Comparison of ENCODE assay signal across 16 mouse cellular contexts in the genomic region with DNA sequence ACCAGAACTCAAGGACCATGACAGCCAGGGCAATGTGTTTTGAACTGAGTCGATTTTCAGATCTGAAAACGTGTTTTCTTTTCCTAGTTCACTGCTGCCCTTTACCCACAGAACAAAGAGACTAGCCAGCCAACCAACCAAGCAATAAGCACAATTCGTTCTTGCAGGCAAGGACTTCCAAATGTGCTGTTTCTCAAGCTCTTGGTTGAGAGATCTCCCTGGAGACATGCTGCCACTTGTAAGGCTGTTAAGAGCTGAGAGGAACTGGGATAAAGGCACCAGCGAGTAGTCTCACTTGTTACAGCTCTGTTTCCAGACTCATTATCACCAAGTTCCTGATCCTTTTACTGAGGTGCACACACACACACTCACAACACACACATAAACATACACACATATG. TPM values are rescaled to one million over a fixed set of nuclear protein-coding genes. Genes with fewer than 3 reads are reported as not detected.
DNase-seq lines count a peak whose midpoint lies in the region; ATAC-seq and TF ChIP-seq lines count a peak whose summit lies in the region.
"Had no signal": no experiment of that assay in that cellular context is flagged by ENCODE, and none has a peak within 500 bp of the region (broad histone marks: within the 10 kb centered on the region; RNA-seq: fewer than 3 reads in every experiment).

No protein-coding gene starts in this region.

- TF ChIP-seq CTCF in kidney, adult 2 months (conservative IDR thresholded peaks at IDR 0.05; ENCODE audit: insufficient read depth, insufficient read length, low read depth, low read length), result no peak
- TF ChIP-seq CTCF in hindbrain, postnatal 0 days (IDR thresholded peaks at IDR 0.05; ENCODE audit: low read depth), result no peak
- TF ChIP-seq CTCF in layer of hippocampus, adult 2 months (conservative IDR thresholded peaks at IDR 0.05), result no peak
- no peak for TF ChIP-seq CTCF in liver, postnatal 0 days (IDR thresholded peaks at IDR 0.05; ENCODE audit: low read depth)

- H3K36me3 ChIP-seq in kidney, adult 2 months (ENCODE audit: control insufficient read depth, insufficient read depth, low read length), result no peaks in the 10 kb centered on the region
- H3K36me3 ChIP-seq in kidney, embryonic 16.5 days (ENCODE audit: insufficient read depth, low read length), result no peaks in the 10 kb centered on the region
- no peaks in the 10 kb centered on the region for H3K36me3 ChIP-seq in embryonic facial prominence, embryonic 10.5 days (replicated peaks)
- H3K36me3 ChIP-seq in hindbrain, postnatal 0 days (ENCODE audit: insufficient read depth, low read length), result no peaks in the 10 kb centered on the region
- H3K36me3 ChIP-seq in midbrain, embryonic 14.5 days (ENCODE audit: control insufficient read depth, insufficient read depth, low read length), result no peaks in the 10 kb centered on the region
- no peaks in the 10 kb centered on the region for H3K36me3 ChIP-seq in liver, postnatal 0 days (replicated peaks; ENCODE audit: insufficient read depth, low read length)

- H3K27me3 ChIP-seq in kidney, adult 2 months (replicated peaks; ENCODE audit: control insufficient read depth, insufficient read depth, low read length), result no peaks in the 10 kb centered on the region
- no peaks in the 10 kb centered on the region for H3K27me3 ChIP-seq in kidney, embryonic 16.5 days (ENCODE audit: insufficient read depth, low read length)
- H3K27me3 ChIP-seq in embryonic facial prominence, embryonic 10.5 days (replicated peaks; ENCODE audit: low read depth, poor library complexity, severe bottlenecking), result no peaks in the 10 kb centered on the region
- H3K27me3 ChIP-seq in hindbrain, postnatal 0 days (ENCODE audit: insufficient read depth, low read length), result no peaks in the 10 kb centered on the region
- H3K27me3 ChIP-seq in midbrain, embryonic 14.5 days (ENCODE audit: control insufficient read depth, insufficient read depth, low read length), result no peaks in the 10 kb centered on the region
- H3K27me3 ChIP-seq in liver, postnatal 0 days (ENCODE audit: insufficient read depth, low read length), result no peaks in the 10 kb centered on the region

- H3K9me3 ChIP-seq in kidney, embryonic 16.5 days (ENCODE audit: low read length), result peaks cover 4% of the 10 kb centered on the region; the same call in 1 of the 2 replicates
- peaks cover 7% of the 10 kb centered on the region; the same call in 1 of the 2 replicates for H3K9me3 ChIP-seq in embryonic facial prominence, embryonic 10.5 days
- H3K9me3 ChIP-seq in hindbrain, postnatal 0 days (ENCODE audit: low read length), result no peaks in the 10 kb centered on the region
- H3K9me3 ChIP-seq in midbrain, embryonic 14.5 days (ENCODE audit: control insufficient read depth, low read length), result no peaks in the 10 kb centered on the region
- H3K9me3 ChIP-seq in liver, postnatal 0 days (ENCODE audit: low read length), result no peaks in the 10 kb centered on the region

- WGBS in kidney, adult 2 months, result 40% methylated on average over 4 of the region's 4 CpGs
- 27% methylated on average over 4 of the region's 4 CpGs for WGBS in kidney, embryonic 16.5 days
- 62% methylated on average over 4 of the region's 4 CpGs for WGBS in embryonic facial prominence, embryonic 10.5 days
- 42% methylated on average over 4 of the region's 4 CpGs for WGBS in hindbrain, postnatal 0 days
- WGBS in midbrain, embryonic 14.5 days, result 49% methylated on average over 4 of the region's 4 CpGs
- 57% methylated on average over 4 of the region's 4 CpGs for WGBS in liver, postnatal 0 days (ENCODE audit: insufficient replicate concordance)

- no peak for TF ChIP-seq EP300 in liver, postnatal 0 days (IDR thresholded peaks at IDR 0.05; ENCODE audit: low read depth)

- H3K27ac ChIP-seq in kidney, adult 2 months (ENCODE audit: insufficient read depth, low read depth, low read length), result peak overlapping the region; percentile 52; the same call in 1 of the 2 replicates
- H3K27ac ChIP-seq in kidney, embryonic 16.5 days (ENCODE audit: low read length), result no peak overlapping the region; the same call in 1 of the 2 replicates
- peak overlapping the region; percentile 26 for H3K27ac ChIP-seq in embryonic facial prominence, embryonic 10.5 days (replicated peaks)
- no peak overlapping the region for H3K27ac ChIP-seq in hindbrain, postnatal 0 days
- H3K27ac ChIP-seq in midbrain, embryonic 14.5 days (replicated peaks; ENCODE audit: low read depth, low read length), result 0 out of 2 replicates have a peak overlapping the region, but pooled peaks have one; percentile 41
- H3K27ac ChIP-seq in layer of hippocampus, adult 2 months, result no peak overlapping the region
- H3K27ac ChIP-seq in liver, postnatal 0 days (ENCODE audit: low read depth), result no peak overlapping the region

- no peaks in the 10 kb centered on the region for H3K4me1 ChIP-seq in kidney, adult 2 months (ENCODE audit: control insufficient read depth, insufficient read depth, low read length)
- H3K4me1 ChIP-seq in kidney, embryonic 16.5 days (ENCODE audit: insufficient read depth, low read length), result 0 out of 2 replicates have a peak, but pooled peaks cover 4% of the 10 kb centered on the region
- H3K4me1 ChIP-seq in embryonic facial prominence, embryonic 10.5 days, result peaks cover 5% of the 10 kb centered on the region
- no peaks in the 10 kb centered on the region for H3K4me1 ChIP-seq in hindbrain, postnatal 0 days (ENCODE audit: insufficient read depth, low read length)
- H3K4me1 ChIP-seq in midbrain, embryonic 14.5 days (ENCODE audit: control insufficient read depth, insufficient read depth, low read length), result peaks cover 7% of the 10 kb centered on the region; the same call in 1 of the 2 replicates
- no peaks in the 10 kb centered on the region for H3K4me1 ChIP-seq in liver, postnatal 0 days (ENCODE audit: insufficient read depth)

- peak; percentile 50 for DNase-seq in kidney, adult 2 months
- DNase-seq in embryonic facial prominence, embryonic 10.5 days (ENCODE audit: low spot score), result no peak
- DNase-seq in hindbrain, postnatal 0 days (ENCODE audit: low spot score), result peak; percentile 25
- peak; percentile 36 for DNase-seq in midbrain, embryonic 14.5 days
- DNase-seq in layer of hippocampus, adult 2 months (ENCODE audit: low spot score in 2 of 2), result no peak
- DNase-seq in liver, postnatal 0 days, result no peak
- DNase-seq in B cell, adult 2 months, result no peak
- DNase-seq: cerebellum, postnatal 25 days; heart, postnatal 4 days; lung, postnatal 10 days; thymus, postnatal 4 days had no signal

- H3K4me3 ChIP-seq in kidney, adult 2 months (ENCODE audit: insufficient read depth, low read depth, low read length), result no peak overlapping the region
- H3K4me3 ChIP-seq in kidney, embryonic 16.5 days (ENCODE audit: low read length), result no peak overlapping the region
- H3K4me3 ChIP-seq in embryonic facial prominence, embryonic 10.5 days, result no peak overlapping the region
- no peak overlapping the region for H3K4me3 ChIP-seq in hindbrain, postnatal 0 days (ENCODE audit: low read length)
- H3K4me3 ChIP-seq in midbrain, embryonic 14.5 days (replicated peaks; ENCODE audit: low read depth, low read length), result no peak overlapping the region
- H3K4me3 ChIP-seq in layer of hippocampus, adult 2 months, result no peak overlapping the region
- H3K4me3 ChIP-seq in liver, postnatal 0 days (ENCODE audit: low read depth, low read length), result no peak overlapping the region

- TF ChIP-seq POLR2A in kidney, adult 2 months (IDR thresholded peaks at IDR 0.05; ENCODE audit: low read depth, low read length), result no peak

- H3K9ac ChIP-seq in kidney, embryonic 16.5 days (replicated peaks; ENCODE audit: low read length), result no peak overlapping the region
- no peak overlapping the region for H3K9ac ChIP-seq in hindbrain, postnatal 0 days (replicated peaks; ENCODE audit: low read length)
- H3K9ac ChIP-seq in midbrain, embryonic 14.5 days (replicated peaks; ENCODE audit: low read length), result no peak overlapping the region
- no peak overlapping the region for H3K9ac ChIP-seq in liver, postnatal 0 days (replicated peaks)

- H3K4me2 ChIP-seq in kidney, embryonic 16.5 days (replicated peaks; ENCODE audit: low read depth, low read length), result no peak overlapping the region
- no peak overlapping the region for H3K4me2 ChIP-seq in hindbrain, postnatal 0 days (ENCODE audit: low read depth, low read length)
- no peak overlapping the region for H3K4me2 ChIP-seq in midbrain, embryonic 14.5 days (ENCODE audit: low read length)
- H3K4me2 ChIP-seq in liver, postnatal 0 days (ENCODE audit: low read depth, low read length), result no peak overlapping the region
- H3K4me2 ChIP-seq: heart, embryonic 11.5 days; liver, embryonic 11.5 days had no signal

- ATAC-seq in kidney, embryonic 16.5 days (ENCODE audit: low FRiP score, low TSS enrichment), result no peak
- no peak for ATAC-seq in hindbrain, postnatal 0 days
- ATAC-seq in midbrain, embryonic 14.5 days (ENCODE audit: low FRiP score, low TSS enrichment), result no peak
- ATAC-seq in liver, postnatal 0 days, result no peak
- ATAC-seq: activated CD4-positive, CD25-positive, alpha-beta regulatory T cell, adult 4 months; forebrain, embryonic 16.5 days had no signal

RNA-seq across cellular contexts. Expression of gene Btg1, which starts 45.6 kb away (rescaled TPM):
- 16.3 and 35.5 TPM in 2 replicates for polyA plus RNA-seq in kidney, adult 2 months (2012; rRNA removed)
- 47.9 and 51.4 TPM in 2 replicates for polyA plus RNA-seq in kidney, embryonic 16.5 days (2015; fragmentation: Nextera tagmentation; extraction: Ambion mirVana)
- 23.2 and 29.7 TPM in 2 replicates for polyA plus RNA-seq in embryonic facial prominence, embryonic 10.5 days (2016; fragmentation: Nextera tagmentation; extraction: Ambion mirVana)
- total RNA-seq in hindbrain, postnatal 0 days (2014; rRNA removed), result 18.7 and 18.9 TPM in 2 replicates
- polyA plus RNA-seq in hindbrain, postnatal 0 days (2015; fragmentation: Nextera tagmentation; extraction: Ambion mirVana), result 28.6 and 29.7 TPM in 2 replicates
- polyA plus RNA-seq in midbrain, embryonic 14.5 days (2014; fragmentation: Nextera tagmentation; extraction: Ambion mirVana), result 66.7 and 70.7 TPM in 2 replicates
- total RNA-seq in layer of hippocampus, adult 2 months (2021), result 10 to 100 TPM; 42.6 to 58.0 TPM
- polyA plus RNA-seq in liver, postnatal 0 days (2015; fragmentation: Nextera tagmentation; extraction: Ambion mirVana), result 30.4 and 37.3 TPM in 2 replicates

Comparison
In these comparisons a context has a peak if more than half of its experiments do, and no peak if none do; other contexts are left out.
1. H3K27ac ChIP-seq: peak in kidney, adult 2 months (single experiment), embryonic facial prominence, embryonic 10.5 days (single experiment) and midbrain, embryonic 14.5 days (single experiment); none in kidney, embryonic 16.5 days (single experiment), hindbrain, postnatal 0 days (single experiment), layer of hippocampus, adult 2 months (single experiment) and liver, postnatal 0 days (single experiment).
2. DNase-seq: peak in kidney, adult 2 months (single experiment), hindbrain, postnatal 0 days (single experiment) and midbrain, embryonic 14.5 days (single experiment); none in embryonic facial prominence, embryonic 10.5 days (single experiment), layer of hippocampus, adult 2 months (0 of 2), liver, postnatal 0 days (single experiment) and B cell, adult 2 months (0 of 2).